Mouse (Mus musculus): ENCODE data around the gene Frmd5.

Frmd5 gene

GRCm38 (mm10) chr2:121621262-121622163 is 185.4 kb downstream of the Frmd5 start:
- DNase-seq (ENCODE audit: low read depth, low spot score) = peak; percentile 86

GRCm38 (mm10) chr2:121620582-121621261 is 186.2 kb downstream of the Frmd5 start:
- DNase-seq (ENCODE audit: low read depth, low spot score) = no peak

- no peak for DNase-seq (ENCODE audit: low read depth, low spot score)
These were observed 191.7 kb downstream of the Frmd5 start for GRCm38 (mm10) chr2:121615199-121615559.

GRCm38 (mm10) chr2:121614483-121615198 is 192.2 kb downstream of the Frmd5 start:
- no peak for DNase-seq (ENCODE audit: low read depth, low spot score)

GRCm38 (mm10) chr2:121612112-121612511 is 194.8 kb downstream of the Frmd5 start:
- no peak for DNase-seq (ENCODE audit: low read depth, low spot score)

- DNase-seq (ENCODE audit: low read depth, low spot score) = no peak
These were observed 196.6 kb downstream of the Frmd5 start for GRCm38 (mm10) chr2:121610008-121610884.

- no peak for DNase-seq (ENCODE audit: low read depth, low spot score)
These were observed 197.7 kb downstream of the Frmd5 start for GRCm38 (mm10) chr2:121609141-121609724.

- no peak for DNase-seq (ENCODE audit: low read depth, low spot score)
These were observed 204.5 kb downstream of the Frmd5 start for GRCm38 (mm10) chr2:121602397-121602796.

- DNase-seq (ENCODE audit: low read depth, low spot score) = no peak
These were observed 205.3 kb downstream of the Frmd5 start for GRCm38 (mm10) chr2:121601543-121601942.

- no peak for DNase-seq (ENCODE audit: low read depth, low spot score)
These were observed 206.2 kb downstream of the Frmd5 start for GRCm38 (mm10) chr2:121600736-121601135.

- no peak for DNase-seq (ENCODE audit: low read depth, low spot score)
These were observed 208.6 kb downstream of the Frmd5 start for GRCm38 (mm10) chr2:121598249-121598648.

GRCm38 (mm10) chr2:121596621-121597020 is 210.3 kb downstream of the Frmd5 start:
- DNase-seq (ENCODE audit: low read depth, low spot score) = no peak

- no peak for DNase-seq (ENCODE audit: low read depth, low spot score)
These were observed 212.1 kb downstream of the Frmd5 start for GRCm38 (mm10) chr2:121594660-121595291.

GRCm38 (mm10) chr2:121594131-121594530 is 212.8 kb downstream of the Frmd5 start:
- DNase-seq (ENCODE audit: low read depth, low spot score) = no peak

- peak; percentile 34 for DNase-seq (ENCODE audit: low read depth, low spot score)
These were observed 218.6 kb downstream of the Frmd5 start for GRCm38 (mm10) chr2:121588309-121588694.

GRCm38 (mm10) chr2:121587523-121588308 is 219.2 kb downstream of the Frmd5 start:
- DNase-seq (ENCODE audit: low read depth, low spot score) = no peak

- DNase-seq (ENCODE audit: low read depth, low spot score) = no peak
These were observed 222.2 kb downstream of the Frmd5 start for GRCm38 (mm10) chr2:121584705-121585104.

- no peak for DNase-seq (ENCODE audit: low read depth, low spot score)
These were observed 223.3 kb downstream of the Frmd5 start for GRCm38 (mm10) chr2:121583468-121584116.

GRCm38 (mm10) chr2:121582809-121583376 is 224.0 kb downstream of the Frmd5 start:
- DNase-seq (ENCODE audit: low read depth, low spot score) = no peak

All from R1 (cell line).